Mouse (Mus musculus): Measurements from ENCODE around the gene Dpf1. TPM values are rescaled to one million over a fixed set of nuclear protein-coding genes. Genes with fewer than 3 reads are reported as not detected.
A peak's percentile ranks its signal among the peaks of the same experiment; 100 is the strongest.

Dpf1 gene
- polyA plus RNA-seq, 1 experiment from 2014 or later, result 5.5 TPM

GRCm38 (mm10) chr7:29282074-29282554 is 21.6 kb upstream of the Dpf1 start:
- peak overlapping the region; percentile 93 for H3K4me2 ChIP-seq (replicated peaks; ENCODE audit: low read depth, low read length)
- no peak overlapping the region for H3K27ac ChIP-seq (ENCODE audit: low read depth, low read length)
- H3K27me3 ChIP-seq (ENCODE audit: control insufficient read depth, insufficient read depth, low read length), result peaks cover 24% of the 10 kb centered on the region
- H3K9me3 ChIP-seq (ENCODE audit: control insufficient read depth, low read length), result no peaks in the 10 kb centered on the region
- peak; percentile 63 for ATAC-seq (ENCODE audit: low FRiP score, low TSS enrichment)
- H3K4me3 ChIP-seq (ENCODE audit: low read length), result peak overlapping the region; percentile 50
- 7% methylated on average over 21 of the region's 21 CpGs for WGBS
- H3K36me3 ChIP-seq (ENCODE audit: control insufficient read depth, insufficient read depth, low read length), result no peaks in the 10 kb centered on the region
- 0 out of 2 replicates have a peak, but pooled peaks cover 6% of the 10 kb centered on the region for H3K4me1 ChIP-seq (ENCODE audit: control insufficient read depth, insufficient read depth, low read length)
- peak overlapping the region; percentile 74 for H3K9ac ChIP-seq (ENCODE audit: low read depth, low read length)

- Histone ChIP-seq H3K27ac (ENCODE audit: low read depth, low read length) (no peak overlapping the region), H3K4me3 (ENCODE audit: low read length) (no peak overlapping the region), H3K4me1 (ENCODE audit: control insufficient read depth, insufficient read depth, low read length) (0 out of 2 replicates have a peak, but pooled peaks cover 10% of the 10 kb centered on the region), H3K36me3 (ENCODE audit: control insufficient read depth, insufficient read depth, low read length) (no peaks in the 10 kb centered on the region), H3K9ac (ENCODE audit: low read depth, low read length) (no peak overlapping the region), H3K4me2 (replicated peaks; ENCODE audit: low read depth, low read length) (no peak overlapping the region), H3K27me3 (ENCODE audit: control insufficient read depth, insufficient read depth, low read length) (peaks cover 27% of the 10 kb centered on the region), H3K9me3 (ENCODE audit: control insufficient read depth, low read length) (no peaks in the 10 kb centered on the region)
- no peak for ATAC-seq (ENCODE audit: low FRiP score, low TSS enrichment)
- WGBS, result 79% methylated on average over 4 of the region's 4 CpGs
Observed at GRCm38 (mm10) chr7:29283876-29284275, 19.9 kb upstream of the Dpf1 start.

- Histone ChIP-seq H3K27ac (ENCODE audit: low read depth, low read length) (no peak overlapping the region), H3K9me3 (ENCODE audit: control insufficient read depth, low read length) (no peaks in the 10 kb centered on the region), H3K4me2 (replicated peaks; ENCODE audit: low read depth, low read length) (no peak overlapping the region), H3K4me3 (ENCODE audit: low read length) (no peak overlapping the region), H3K9ac (ENCODE audit: low read depth, low read length) (no peak overlapping the region), H3K36me3 (ENCODE audit: control insufficient read depth, insufficient read depth, low read length) (no peaks in the 10 kb centered on the region), H3K4me1 (ENCODE audit: control insufficient read depth, insufficient read depth, low read length) (0 out of 2 replicates have a peak, but pooled peaks cover 13% of the 10 kb centered on the region), H3K27me3 (ENCODE audit: control insufficient read depth, insufficient read depth, low read length) (peaks cover 27% of the 10 kb centered on the region)
- 95% methylated on average over 6 of the region's 6 CpGs for WGBS
- ATAC-seq (ENCODE audit: low FRiP score, low TSS enrichment), result no peak
Observed at GRCm38 (mm10) chr7:29284523-29284922, 19.2 kb upstream of the Dpf1 start.

GRCm38 (mm10) chr7:29287481-29287880 is 16.3 kb upstream of the Dpf1 start:
- Histone ChIP-seq H3K4me2 (replicated peaks; ENCODE audit: low read depth, low read length) (no peak overlapping the region), H3K4me3 (ENCODE audit: low read length) (no peak overlapping the region), H3K9me3 (ENCODE audit: control insufficient read depth, low read length) (no peaks in the 10 kb centered on the region), H3K4me1 (ENCODE audit: control insufficient read depth, insufficient read depth, low read length) (peaks cover 32% of the 10 kb centered on the region), H3K27me3 (ENCODE audit: control insufficient read depth, insufficient read depth, low read length) (peaks cover 8% of the 10 kb centered on the region), H3K36me3 (ENCODE audit: control insufficient read depth, insufficient read depth, low read length) (no peaks in the 10 kb centered on the region), H3K27ac (ENCODE audit: low read depth, low read length) (no peak overlapping the region), H3K9ac (ENCODE audit: low read depth, low read length) (no peak overlapping the region)
- ATAC-seq (ENCODE audit: low FRiP score, low TSS enrichment), result no peak
- WGBS, result 85% methylated on average over 7 of the region's 7 CpGs

GRCm38 (mm10) chr7:29288079-29288478 is 15.7 kb upstream of the Dpf1 start:
- H3K4me3 ChIP-seq (ENCODE audit: low read length), result no peak overlapping the region
- H3K27ac ChIP-seq (ENCODE audit: low read depth, low read length), result no peak overlapping the region
- 94% methylated on average over 2 of the region's 2 CpGs for whole genome bisulfite sequencing
- ATAC-seq (ENCODE audit: low FRiP score, low TSS enrichment), result no peak
- H3K9me3 ChIP-seq (ENCODE audit: control insufficient read depth, low read length), result no peaks in the 10 kb centered on the region
- H3K36me3 ChIP-seq (ENCODE audit: control insufficient read depth, insufficient read depth, low read length), result no peaks in the 10 kb centered on the region
- no peak overlapping the region for H3K4me2 ChIP-seq (replicated peaks; ENCODE audit: low read depth, low read length)
- H3K9ac ChIP-seq (ENCODE audit: low read depth, low read length), result no peak overlapping the region
- peaks cover 8% of the 10 kb centered on the region for H3K27me3 ChIP-seq (ENCODE audit: control insufficient read depth, insufficient read depth, low read length)
- peaks cover 38% of the 10 kb centered on the region for H3K4me1 ChIP-seq (ENCODE audit: control insufficient read depth, insufficient read depth, low read length)

- peak within 1 kb of the TSS; percentile 87 for H3K4me2 ChIP-seq (replicated peaks; ENCODE audit: low read depth, low read length)
- no peaks in the 10 kb centered on the region for H3K9me3 ChIP-seq (ENCODE audit: control insufficient read depth, low read length)
- peak within 1 kb of the TSS; percentile 70 for H3K27ac ChIP-seq (ENCODE audit: low read depth, low read length)
- H3K4me1 ChIP-seq (ENCODE audit: control insufficient read depth, insufficient read depth, low read length), result peaks cover 44% of the 10 kb centered on the region
- peaks cover 8% of the 10 kb centered on the region for H3K27me3 ChIP-seq (ENCODE audit: control insufficient read depth, insufficient read depth, low read length)
- under 1% methylated on average over 52 of the region's 59 CpGs for WGBS
- peak within 1 kb of the TSS; percentile 47 for H3K9ac ChIP-seq (ENCODE audit: low read depth, low read length)
- no peaks in the 10 kb centered on the region for H3K36me3 ChIP-seq (ENCODE audit: control insufficient read depth, insufficient read depth, low read length)
- peak; percentile 33 for ATAC-seq (ENCODE audit: low FRiP score, low TSS enrichment)
- peak within 1 kb of the TSS; percentile 56 for H3K4me3 ChIP-seq (ENCODE audit: low read length)
Observed at GRCm38 (mm10) chr7:29288942-29289638, 14.7 kb upstream of the Dpf1 start, which contains the start of gene Ppp1r14a. Ppp1r14a (plus strand) TSS chr7:29289308.

GRCm38 (mm10) chr7:29289856-29290255 is 13.9 kb upstream of the Dpf1 start:
- no peak for ATAC-seq (ENCODE audit: low FRiP score, low TSS enrichment)
- peak overlapping the region; percentile 56 for H3K4me3 ChIP-seq (ENCODE audit: low read length)
- no peaks in the 10 kb centered on the region for H3K36me3 ChIP-seq (ENCODE audit: control insufficient read depth, insufficient read depth, low read length)
- peak overlapping the region; percentile 70 for H3K27ac ChIP-seq (ENCODE audit: low read depth, low read length)
- peak overlapping the region; percentile 87 for H3K4me2 ChIP-seq (replicated peaks; ENCODE audit: low read depth, low read length)
- 52% methylated on average over 6 of the region's 6 CpGs for WGBS
- peaks cover 7% of the 10 kb centered on the region for H3K27me3 ChIP-seq (ENCODE audit: control insufficient read depth, insufficient read depth, low read length)
- H3K9me3 ChIP-seq (ENCODE audit: control insufficient read depth, low read length), result no peaks in the 10 kb centered on the region
- H3K4me1 ChIP-seq (ENCODE audit: control insufficient read depth, insufficient read depth, low read length), result peaks cover 44% of the 10 kb centered on the region
- H3K9ac ChIP-seq (ENCODE audit: low read depth, low read length), result peak overlapping the region; percentile 47; the same call in 1 of the 2 replicates

- H3K4me2 ChIP-seq (replicated peaks; ENCODE audit: low read depth, low read length), result peak overlapping the region; percentile 87
- peaks cover 3% of the 10 kb centered on the region for H3K27me3 ChIP-seq (ENCODE audit: control insufficient read depth, insufficient read depth, low read length)
- H3K36me3 ChIP-seq (ENCODE audit: control insufficient read depth, insufficient read depth, low read length), result no peaks in the 10 kb centered on the region
- peak overlapping the region; percentile 42; the same call in 1 of the 2 replicates for H3K27ac ChIP-seq (ENCODE audit: low read depth, low read length)
- H3K4me3 ChIP-seq (ENCODE audit: low read length), result peak overlapping the region; percentile 56; the same call in 1 of the 2 replicates
- ATAC-seq (ENCODE audit: low FRiP score, low TSS enrichment), result no peak
- no peaks in the 10 kb centered on the region for H3K9me3 ChIP-seq (ENCODE audit: control insufficient read depth, low read length)
- WGBS, result 26% methylated on average over 11 of the region's 11 CpGs
- H3K4me1 ChIP-seq (ENCODE audit: control insufficient read depth, insufficient read depth, low read length), result peaks cover 44% of the 10 kb centered on the region
- H3K9ac ChIP-seq (ENCODE audit: low read depth, low read length), result peak overlapping the region; percentile 28; the same call in 1 of the 2 replicates
Observed at GRCm38 (mm10) chr7:29290691-29291485, 12.9 kb upstream of the Dpf1 start.
